Mouse (Mus musculus) erythroblast, adult 5-6 weeks (primary cell): Measurements from ENCODE around the gene 1110008P14Rik. TPM values are rescaled to one million over a fixed set of nuclear protein-coding genes. Genes with fewer than 3 reads are reported as not detected.
"Not testable (repeated sequence)": the region's sequence is repeated elsewhere in the genome, so short reads cannot be mapped to it uniquely, and the experiment has no call there.

ENCODE experiments used
- ATAC-seq: replicated peaks from 2 replicates; pipeline ENCODE4 v1.8.0; 2016; ENCODE audit warnings: moderate number of reproducible peaks, mild to moderate bottlenecking, moderate TSS enrichment, inconsistent platforms; ENCODE audit not compliant: poor library complexity, low FRiP score, severe bottlenecking
- total RNA-seq, 2 experiments: library from RNA; stranded (forward) in 1 of 2; stranded (reverse) in 1 of 2; fragments of 150-400 nt in 1 of 2; fragments of 200-764, 138-1000 nt in 1 of 2; gene quantifications; 2 replicates each; pipeline versions ENCODE4 v1.2.3 to v1.2.4; 2015 to 2017; ENCODE audit warnings: low replicate concordance in 2 of 2

The 1110008P14Rik gene
- total RNA-seq, 2 experiments from 2014 or later, result 5.1 to 12.3 TPM

GRCm38 (mm10) chr2:32375317-32375940 lies 6.3 kb downstream of the 1110008P14Rik start:
- ATAC-seq, result no peak

- no peak for ATAC-seq
These were observed 7.5 kb downstream of the 1110008P14Rik start for GRCm38 (mm10) chr2:32374191-32374590.

- no peak for ATAC-seq
These were observed 14.4 kb downstream of the 1110008P14Rik start for GRCm38 (mm10) chr2:32367315-32367714.

- no peak for ATAC-seq
These were observed 17.6 kb downstream of the 1110008P14Rik start for GRCm38 (mm10) chr2:32364121-32364520.

GRCm38 (mm10) chr2:32363376-32364106 lies 18.2 kb downstream of the 1110008P14Rik start:
- peak; percentile 40 for ATAC-seq

GRCm38 (mm10) chr2:32362817-32363340 lies 18.9 kb downstream of the 1110008P14Rik start:
- peak; percentile 68 for ATAC-seq

GRCm38 (mm10) chr2:32362274-32362673 lies 19.5 kb downstream of the 1110008P14Rik start:
- ATAC-seq, result not testable (repeated sequence)

GRCm38 (mm10) chr2:32361437-32361836 lies 20.3 kb downstream of the 1110008P14Rik start:
- peak; percentile 72 for ATAC-seq

- ATAC-seq, result peak; percentile 26; the same call in 1 of the 2 replicates
These were observed 21.0 kb downstream of the 1110008P14Rik start for GRCm38 (mm10) chr2:32360741-32361140.

GRCm38 (mm10) chr2:32358381-32358780 lies 23.4 kb downstream of the 1110008P14Rik start:
- no peak for ATAC-seq

GRCm38 (mm10) chr2:32357710-32358109 lies 24.0 kb downstream of the 1110008P14Rik start:
- ATAC-seq, result no peak

- ATAC-seq, result no peak
These were observed 25.5 kb downstream of the 1110008P14Rik start for GRCm38 (mm10) chr2:32356216-32356615.

DNA sequence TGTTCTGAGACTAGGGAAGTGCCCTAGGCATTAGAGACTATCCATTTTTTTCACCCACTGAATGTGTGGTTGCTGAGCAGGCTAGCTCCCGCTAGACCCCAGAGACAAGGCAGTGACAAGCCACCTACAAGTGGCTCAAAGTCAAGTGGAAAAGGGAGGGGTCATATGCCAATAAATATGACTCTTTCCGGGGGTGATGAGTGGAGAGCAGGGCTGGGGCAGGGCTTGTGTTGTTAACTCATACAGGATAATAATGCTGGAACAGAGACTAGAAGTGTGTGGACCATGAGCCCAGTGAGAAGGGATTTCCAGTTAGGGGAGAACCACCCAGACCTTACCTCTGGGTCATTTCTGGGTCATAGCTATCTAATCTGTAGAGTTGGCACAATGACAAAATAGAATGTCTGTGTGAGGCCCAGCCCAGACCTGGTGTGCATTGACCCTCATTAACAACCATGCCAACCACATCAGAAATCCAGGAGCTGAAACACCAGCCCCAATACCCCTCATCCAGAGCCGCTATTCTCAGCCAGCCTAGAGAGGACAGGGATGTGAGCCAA lies 27.3 kb downstream of the 1110008P14Rik start:
- ATAC-seq, result no peak

DNA sequence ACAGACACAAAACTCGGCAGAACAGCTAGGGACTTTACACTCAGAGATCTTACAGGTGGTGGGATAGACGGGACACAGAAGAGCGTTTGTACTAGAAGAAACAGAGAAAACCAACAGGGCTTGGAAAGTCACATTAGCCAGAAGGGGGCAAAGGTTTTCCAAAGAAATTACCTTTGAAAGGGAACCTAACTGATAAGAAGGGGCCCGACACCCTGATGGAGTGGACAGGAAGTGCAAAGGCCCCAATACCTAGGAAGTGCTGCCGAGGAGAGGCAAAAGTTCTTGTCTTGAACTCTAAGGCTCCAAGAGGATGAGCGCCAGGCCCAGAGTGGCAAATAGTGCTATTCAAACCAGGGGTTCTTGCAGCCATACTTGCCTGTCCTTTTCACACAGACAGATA lies 27.9 kb downstream of the 1110008P14Rik start:
- ATAC-seq, result no peak

- ATAC-seq, result peak; percentile 86
These were observed 28.7 kb downstream of the 1110008P14Rik start, which contains the start of gene Dnm1 for GRCm38 (mm10) chr2:32353007-32353542. Gene Dnm1 (minus strand): TSS chr2:32353338.

- ATAC-seq, result no peak
These were observed 29.4 kb downstream of the 1110008P14Rik start, which contains the start of gene Ciz1 for GRCm38 (mm10) chr2:32352151-32353006. Gene Ciz1 (plus strand): TSS chr2:32352327.

GRCm38 (mm10) chr2:32351471-32351961 lies 30.2 kb downstream of the 1110008P14Rik start:
- ATAC-seq, result no peak

- ATAC-seq, result no peak
These were observed 31.2 kb downstream of the 1110008P14Rik start for GRCm38 (mm10) chr2:32350471-32351051.
